Mouse (Mus musculus) adrenal gland, adult 2 months (tissue): ENCODE measurements around the gene Arhgap17. TPM values are rescaled to one million over a fixed set of nuclear protein-coding genes. Genes with fewer than 3 reads are reported as not detected.
A peak's percentile ranks its signal among the peaks of the same experiment; 100 is the strongest.

Experiments used
- DNase-seq: peaks from one replicate; pipeline ENCODE4 v3.0.0; 2021
- long read RNA-seq: library from polyadenylated mRNA; stranded (forward); transcript quantifications from one replicate; pipeline ENCODE4 v2.0.0, GENCODE M21; 2021
- polyA plus RNA-seq: library from polyadenylated mRNA; depleted of rRNA; stranded (reverse); fragments of >200 nt; gene quantifications from 2 replicates; pipeline ENCODE4 v1.2.3, GENCODE M21; 2012; rRNA removed
- total RNA-seq, 2 experiments: library from RNA; stranded (reverse); gene quantifications; 2 replicates each; pipeline ENCODE4 v1.2.3; 2021

The Arhgap17 gene
- 10 to 100 TPM; 52.9 to 58.3 TPM for total RNA-seq
- 54.8 and 62.0 TPM in 2 replicates for polyA plus RNA-seq
- long read RNA-seq, partial matches to known transcripts: 6 of 19 reads
- long read RNA-seq, other reads (novel, unspliced or antisense): 1 of 19 reads

- peak; percentile 99 for DNase-seq
Observed at GRCm38 (mm10) chr7:123369759-123370481, at the start of gene Arhgap17, which contains the start of gene Lcmt1. Arhgap17 (minus strand) TSS chr7:123369915. Lcmt1 (plus strand) TSS chr7:123369784.

GRCm38 (mm10) chr7:123417661-123418060 is 47.9 kb upstream of the Arhgap17 start:
- no peak for DNase-seq

DNA sequence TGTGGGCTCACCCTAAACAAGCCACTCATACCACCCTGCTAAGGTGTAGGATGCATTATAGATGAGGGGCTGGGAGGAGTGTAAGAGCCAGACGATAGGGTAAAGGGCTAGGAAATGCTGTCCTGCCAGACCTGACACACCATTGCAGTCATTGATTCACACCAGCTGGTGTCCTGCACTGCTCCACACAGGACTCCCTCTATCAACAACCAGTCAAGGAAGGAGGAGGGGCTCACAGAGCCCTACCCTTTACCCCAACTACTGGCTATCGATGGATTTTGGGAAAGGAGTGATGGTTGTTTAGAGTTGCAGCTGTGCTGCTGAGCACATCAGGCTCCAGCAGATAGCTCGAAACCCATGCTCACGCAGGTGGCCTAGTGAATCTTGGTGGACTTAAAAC is 47.1 kb upstream of the Arhgap17 start:
- no peak for DNase-seq

DNA sequence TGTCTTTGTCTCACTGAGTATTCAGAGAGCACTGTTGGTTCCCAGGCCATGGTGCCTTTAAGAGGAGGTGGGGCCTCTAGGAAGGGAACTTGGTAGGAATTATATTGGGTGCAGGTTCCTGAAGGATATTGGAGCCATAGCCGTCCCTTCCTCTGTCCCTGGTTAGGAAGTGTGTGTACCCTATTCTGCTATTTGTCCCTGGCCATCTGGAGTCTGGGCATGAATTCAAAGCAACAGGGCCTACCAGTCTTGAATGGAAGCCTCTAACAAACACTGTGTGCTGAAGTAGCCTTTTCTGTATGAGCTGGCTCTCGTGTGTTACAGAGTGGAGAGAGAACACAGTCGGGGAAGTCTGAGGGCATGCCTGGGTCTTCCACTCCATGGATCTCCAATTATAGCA is 42.4 kb upstream of the Arhgap17 start:
- no peak for DNase-seq

DNA sequence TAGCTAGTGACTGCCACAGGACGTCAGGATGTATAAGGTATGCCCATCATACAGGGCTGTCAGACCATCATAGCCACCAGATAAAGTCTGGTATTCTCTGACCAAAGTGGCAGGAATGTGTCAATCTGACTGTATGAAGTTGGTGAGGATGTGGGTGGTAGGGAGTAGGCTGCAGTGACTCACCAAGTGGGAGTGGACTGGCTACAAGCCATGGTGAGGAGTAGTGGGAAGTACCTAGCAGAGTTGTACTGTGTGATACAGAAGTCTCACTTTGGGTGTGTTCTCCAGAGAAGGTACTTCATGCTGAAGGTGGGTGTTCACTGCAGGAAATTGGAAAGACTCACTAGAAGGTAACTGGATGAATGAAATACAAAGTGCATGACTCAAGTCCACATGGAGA is 41.4 kb upstream of the Arhgap17 start:
- DNase-seq: peak; percentile 76

- DNase-seq: no peak
Observed at GRCm38 (mm10) chr7:123410502-123410901, 40.8 kb upstream of the Arhgap17 start.

GRCm38 (mm10) chr7:123406988-123407387 is 37.3 kb upstream of the Arhgap17 start:
- no peak for DNase-seq

- peak; percentile 10 for DNase-seq
Observed at GRCm38 (mm10) chr7:123405619-123406018, 35.9 kb upstream of the Arhgap17 start.

- no peak for DNase-seq
Observed at GRCm38 (mm10) chr7:123404198-123404597, 34.5 kb upstream of the Arhgap17 start.

- DNase-seq: no peak
Observed at GRCm38 (mm10) chr7:123401121-123401520, 31.4 kb upstream of the Arhgap17 start.

DNA sequence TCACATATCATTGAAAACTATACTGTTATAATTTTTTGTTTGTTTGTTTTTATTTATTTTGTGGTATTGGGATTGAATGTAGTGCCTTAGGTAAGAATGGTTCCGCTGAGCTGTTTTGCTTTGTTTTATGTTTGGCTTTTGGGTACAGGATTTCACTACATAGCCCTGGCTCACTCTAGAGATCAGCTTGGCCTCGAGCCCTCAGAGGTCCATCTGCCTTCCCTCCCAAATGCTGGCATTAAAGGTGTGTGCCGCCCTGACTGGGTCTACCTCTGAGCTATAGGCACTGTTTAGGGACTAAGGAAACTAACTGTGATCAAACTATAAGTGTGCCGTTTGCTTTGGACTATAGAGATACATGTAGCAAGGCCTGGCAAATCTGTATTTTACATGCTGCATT is 29.6 kb upstream of the Arhgap17 start:
- DNase-seq: no peak

DNA sequence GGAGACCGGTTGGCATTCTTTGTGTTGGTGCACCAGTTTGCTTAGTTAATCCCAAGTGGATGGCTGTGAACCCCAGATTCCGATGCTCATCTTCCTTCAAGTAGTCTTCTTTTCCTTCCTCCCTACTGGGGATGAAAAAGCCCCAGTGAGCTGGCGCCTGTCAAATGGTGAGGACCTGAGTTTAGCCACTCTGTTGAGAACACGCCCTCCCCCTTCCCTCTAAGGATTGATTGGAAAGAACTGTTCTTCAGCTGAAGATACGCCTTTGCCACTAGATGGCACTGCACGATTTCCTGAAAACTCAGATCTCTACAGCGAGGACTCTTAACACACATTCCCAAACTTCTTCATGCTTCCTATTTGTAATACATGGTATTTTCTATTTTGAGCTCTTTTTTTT is 29.1 kb upstream of the Arhgap17 start:
- DNase-seq: peak; percentile 53

DNA sequence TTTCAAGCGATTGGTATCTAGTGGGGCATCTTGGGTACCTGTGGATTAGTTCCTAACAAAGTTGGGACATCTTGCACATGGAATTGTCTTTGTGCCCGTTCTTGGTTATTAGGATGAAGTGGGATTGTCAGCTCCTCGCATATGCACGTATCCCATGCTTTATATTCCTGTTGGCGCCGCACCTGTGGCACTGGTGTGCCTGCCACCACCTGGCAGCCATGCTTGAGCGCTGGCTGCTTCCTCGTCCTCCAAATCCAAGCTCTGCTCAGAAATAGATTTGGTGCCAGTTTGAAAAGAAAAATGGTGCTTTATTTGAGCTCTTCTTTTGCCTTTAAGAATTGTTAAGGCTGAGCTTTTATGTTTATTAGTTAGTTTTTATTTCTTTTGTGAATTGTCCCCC is 28.2 kb upstream of the Arhgap17 start:
- DNase-seq: no peak

DNA sequence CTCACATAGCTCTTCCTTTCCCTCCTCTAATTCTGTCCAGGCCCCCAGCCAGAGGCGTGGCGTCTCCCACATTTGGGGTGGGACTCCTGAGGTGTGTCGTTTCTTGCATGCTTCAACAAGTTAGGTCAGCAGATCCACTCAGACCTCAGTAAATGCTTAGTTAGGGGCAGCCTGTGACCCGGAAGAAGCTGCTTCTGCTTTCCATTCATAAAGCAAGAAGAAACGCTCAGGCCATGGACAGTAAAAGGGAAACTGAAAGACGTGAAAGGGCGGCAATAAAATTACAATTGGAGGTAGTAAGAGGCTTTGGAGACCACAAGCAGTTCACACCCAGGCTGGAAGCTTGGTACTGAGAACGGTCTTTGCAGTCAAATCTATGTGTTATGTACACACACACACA is 27.7 kb upstream of the Arhgap17 start:
- no peak for DNase-seq

DNA sequence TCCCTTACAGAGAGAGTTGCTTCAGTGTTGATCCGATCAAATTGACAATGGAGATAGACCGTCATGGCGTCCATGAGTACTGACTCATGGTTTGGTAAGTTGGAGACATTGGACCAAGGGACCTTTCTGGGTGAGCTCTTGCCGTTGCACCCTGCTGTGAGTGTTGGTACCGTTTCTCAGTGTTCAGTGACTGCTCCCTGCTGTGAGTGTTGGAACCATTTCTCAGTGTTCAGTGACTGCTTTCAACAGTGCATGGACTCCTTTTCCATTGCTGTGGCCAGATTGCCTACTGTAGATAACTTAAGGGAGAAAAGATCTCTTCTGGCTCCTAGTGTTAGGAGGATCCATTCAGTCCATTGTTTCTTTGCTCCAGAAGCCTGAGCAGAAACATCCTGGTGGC is 27.2 kb upstream of the Arhgap17 start:
- no peak for DNase-seq

DNA sequence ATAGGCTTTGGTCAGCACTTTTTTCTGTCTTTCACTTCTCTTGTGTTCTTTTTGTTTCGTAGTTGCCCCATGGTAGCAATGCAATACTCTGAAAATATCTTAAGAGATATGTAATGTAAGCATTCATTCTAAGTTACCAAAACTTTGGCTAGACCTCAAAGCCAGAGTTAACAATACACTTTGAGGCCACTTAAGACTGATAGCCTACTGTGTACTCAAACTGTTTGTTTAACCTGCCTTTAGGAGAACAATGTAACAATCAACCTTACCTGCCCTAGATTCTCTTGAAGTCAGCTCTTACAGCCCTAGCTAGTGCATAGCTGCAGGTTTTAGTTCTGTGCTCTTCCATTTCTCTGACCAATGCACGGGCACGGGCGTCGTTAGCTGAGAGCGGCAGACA is 24.6 kb upstream of the Arhgap17 start:
- DNase-seq: no peak

- no peak for DNase-seq
Observed at GRCm38 (mm10) chr7:123389686-123390280, 20.1 kb upstream of the Arhgap17 start.

- DNase-seq: peak; percentile 54
Observed at GRCm38 (mm10) chr7:123385693-123386407, 16.1 kb upstream of the Arhgap17 start.

- DNase-seq: peak; percentile 97
Observed at GRCm38 (mm10) chr7:123377443-123378400, 8.0 kb upstream of the Arhgap17 start.

- DNase-seq: peak; percentile 83
Observed at GRCm38 (mm10) chr7:123371501-123371900, 1.8 kb upstream of the Arhgap17 start.

DNA sequence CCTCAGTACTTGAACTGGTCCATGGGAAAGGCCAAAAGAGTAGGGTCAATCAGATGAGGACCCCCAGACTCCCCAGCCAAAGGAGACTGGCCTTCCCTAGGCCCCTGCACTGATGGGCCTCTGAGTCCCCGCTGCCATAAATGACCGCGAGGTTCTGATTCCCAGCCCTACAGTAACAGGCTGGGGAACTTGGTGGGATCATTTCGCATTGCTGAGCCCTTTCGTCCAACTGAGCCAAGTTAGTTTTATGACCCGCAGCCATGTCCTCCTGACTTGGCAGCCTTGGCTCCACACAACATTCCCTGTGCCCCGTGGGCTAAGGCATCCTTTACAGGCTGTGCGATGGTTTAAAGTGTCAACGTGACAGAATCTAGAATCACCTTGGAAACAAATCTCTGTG is 985 bp upstream of the Arhgap17 start:
- DNase-seq: no peak
